Mouse (Mus musculus) bone marrow macrophage, adult 2 months (primary cell): ENCODE results near the gene Ano10.

Experiments
- CTCF ChIP-seq: IDR thresholded peaks from 2 replicates; pipeline ENCODE4 v1.5.1; 2012; ENCODE audit warnings: low read depth, mild to moderate bottlenecking, low read length, moderate library complexity
- POLR2A ChIP-seq: IDR thresholded peaks from 2 replicates; pipeline ENCODE4 v1.6.1; 2012; ENCODE audit warnings: mild to moderate bottlenecking, low read depth, low read length, borderline replicate concordance

- no peak for TF ChIP-seq POLR2A
- TF ChIP-seq CTCF = no peak
These were observed 79.1 kb downstream of the Ano10 start for GRCm38 (mm10) chr9:122215118-122215517.
